Mouse (Mus musculus) neural tube, embryonic 13.5 days (tissue): ENCODE results near the gene Noa1. TPM values are rescaled to one million over a fixed set of nuclear protein-coding genes. Genes with fewer than 3 reads are reported as not detected.
A peak's percentile ranks its signal among the peaks of the same experiment; 100 is the strongest.

ENCODE experiments used
- ATAC-seq: fragments of 200-750 bp; cut with Nextera tagmentation; 2 replicates; pipeline ENCODE4 v1.8.0; 2017; ENCODE audit warnings: low read depth, mild to moderate bottlenecking, moderate TSS enrichment, moderate library complexity
- H3K27ac ChIP-seq: fragments of 300-500 bp; sonication (generic); replicated peaks from 2 replicates; pipeline ENCODE4 v1.5.1; 2015; ENCODE audit warnings: moderate library complexity, mild to moderate bottlenecking, inconsistent platforms
- H3K27me3 ChIP-seq: fragments of 300-500 bp; sonication (generic); 2 replicates; pipeline ENCODE4 v1.6.1; 2015; ENCODE audit warnings: mild to moderate bottlenecking, inconsistent platforms
- H3K36me3 ChIP-seq: fragments of 300-500 bp; sonication (generic); 2 replicates; pipeline ENCODE4 v1.6.1; 2015; ENCODE audit warnings: mild to moderate bottlenecking, inconsistent platforms
- H3K4me1 ChIP-seq: fragments of 300-500 bp; sonication (generic); replicated peaks from 2 replicates; pipeline ENCODE4 v1.6.1; 2015; ENCODE audit warnings: inconsistent platforms
- H3K4me2 ChIP-seq: fragments of 300-500 bp; sonication (generic); 2 replicates; pipeline ENCODE4 v1.6.1; 2015; ENCODE audit warnings: inconsistent platforms, mild to moderate bottlenecking, moderate library complexity
- H3K4me3 ChIP-seq: fragments of 300-500 bp; sonication (generic); 2 replicates; pipeline ENCODE4 v1.5.1; 2015; ENCODE audit warnings: mild to moderate bottlenecking, inconsistent platforms
- H3K9ac ChIP-seq: fragments of 300-500 bp; sonication (generic); 2 replicates; pipeline ENCODE4 v1.6.1; 2015; ENCODE audit warnings: moderate library complexity, mild to moderate bottlenecking, inconsistent platforms
- H3K9me3 ChIP-seq: fragments of 300-500 bp; sonication (generic); 2 replicates; pipeline ENCODE4 v1.6.1; 2016; ENCODE audit warnings: inconsistent platforms
- WGBS: fragments of 180-500 bp; shearing (Covaris S2); methylation state at CpG from one replicate; pipeline ENCODE4 v1.1.7; 2015; 5-methylcytosine and 5-hydroxymethylcytosine counted together
- polyA plus RNA-seq: library from polyadenylated mRNA; unstranded; fragments of >200 nt; fragmentation: Nextera tagmentation; extraction: Ambion mirVana; gene quantifications from 2 replicates; pipeline ENCODE4 v1.2.1, GENCODE M21; 2015

Noa1 gene
- polyA plus RNA-seq, 1 experiment from 2014 or later: 34.4 TPM

- peak within 1 kb of the TSS; percentile 88 for H3K27ac ChIP-seq
- H3K9ac ChIP-seq: peak within 1 kb of the TSS; percentile 90
- under 1% methylated on average over 60 of the region's 78 CpGs for WGBS
- peak within 1 kb of the TSS; percentile 76 for H3K4me2 ChIP-seq
- H3K27me3 ChIP-seq: peaks cover 10% of the 10 kb centered on the region; the same call in 1 of the 2 replicates
- peaks cover 21% of the 10 kb centered on the region for H3K4me1 ChIP-seq
- peak; percentile 91 for ATAC-seq
- H3K4me3 ChIP-seq: peak within 1 kb of the TSS; percentile 91
- no peaks in the 10 kb centered on the region for H3K9me3 ChIP-seq
- peaks cover 18% of the 10 kb centered on the region for H3K36me3 ChIP-seq
Observed at GRCm38 (mm10) chr5:77265081-77265670, 44.7 kb downstream of the Noa1 start, which contains the start of gene Rest. TSS of gene Rest (plus strand) at chr5:77265491.

- Histone ChIP-seq H3K4me2 (no peak overlapping the region), H3K4me1 (peaks cover 6% of the 10 kb centered on the region; the same call in 1 of the 2 replicates), H3K36me3 (no peaks in the 10 kb centered on the region), H3K9me3 (no peaks in the 10 kb centered on the region), H3K4me3 (no peak overlapping the region), H3K27me3 (peaks cover 10% of the 10 kb centered on the region; the same call in 1 of the 2 replicates), H3K27ac (no peak overlapping the region), H3K9ac (no peak overlapping the region)
- 28% methylated on average over 5 of the region's 5 CpGs for WGBS
- ATAC-seq: no peak
Observed at GRCm38 (mm10) chr5:77262105-77262504, 47.8 kb downstream of the Noa1 start.

- Histone ChIP-seq H3K9me3 (no peaks in the 10 kb centered on the region), H3K4me2 (no peak overlapping the region), H3K27me3 (peaks cover 10% of the 10 kb centered on the region; the same call in 1 of the 2 replicates), H3K27ac (no peak overlapping the region), H3K4me3 (no peak overlapping the region), H3K36me3 (no peaks in the 10 kb centered on the region), H3K4me1 (no peaks in the 10 kb centered on the region; the same call in 1 of the 2 replicates), H3K9ac (no peak overlapping the region)
- 78% methylated on average over 4 of the region's 4 CpGs for WGBS
- ATAC-seq: no peak
Observed at GRCm38 (mm10) chr5:77261137-77261536, 48.7 kb downstream of the Noa1 start.

- WGBS: 63% methylated on average over 6 of the region's 6 CpGs
Observed at GRCm38 (mm10) chr5:77260141-77260540, 49.7 kb downstream of the Noa1 start.

GRCm38 (mm10) chr5:77259315-77259714, 50.6 kb downstream of the Noa1 start:
- no peak overlapping the region for H3K4me3 ChIP-seq
- ATAC-seq: no peak
- H3K4me1 ChIP-seq: no peaks in the 10 kb centered on the region
- H3K27me3 ChIP-seq: peaks cover 9% of the 10 kb centered on the region; the same call in 1 of the 2 replicates
- H3K9ac ChIP-seq: no peak overlapping the region
- H3K9me3 ChIP-seq: no peaks in the 10 kb centered on the region
- no peak overlapping the region for H3K27ac ChIP-seq
- H3K4me2 ChIP-seq: no peak overlapping the region
- no peaks in the 10 kb centered on the region for H3K36me3 ChIP-seq

More at GRCm38 (mm10) chr5:77260141-77260540, 49.7 kb downstream of the Noa1 start:
- no peaks in the 10 kb centered on the region for H3K36me3 ChIP-seq
- H3K9ac ChIP-seq: no peak overlapping the region
- H3K9me3 ChIP-seq: no peaks in the 10 kb centered on the region
- no peak for ATAC-seq
- no peak overlapping the region for H3K4me3 ChIP-seq
- no peak overlapping the region for H3K4me2 ChIP-seq
- no peak overlapping the region for H3K27ac ChIP-seq
- peaks cover 10% of the 10 kb centered on the region; the same call in 1 of the 2 replicates for H3K27me3 ChIP-seq
- H3K4me1 ChIP-seq: no peaks in the 10 kb centered on the region; the same call in 1 of the 2 replicates

GRCm38 (mm10) chr5:77257603-77258002, 52.3 kb downstream of the Noa1 start:
- ATAC-seq: no peak
- no peaks in the 10 kb centered on the region for H3K36me3 ChIP-seq
- H3K9me3 ChIP-seq: no peaks in the 10 kb centered on the region
- no peak overlapping the region for H3K27ac ChIP-seq
- H3K4me3 ChIP-seq: no peak overlapping the region
- no peaks in the 10 kb centered on the region for H3K4me1 ChIP-seq
- 75% methylated on average over 3 of the region's 3 CpGs for WGBS
- H3K27me3 ChIP-seq: no peaks in the 10 kb centered on the region
- no peak overlapping the region for H3K4me2 ChIP-seq
- no peak overlapping the region for H3K9ac ChIP-seq

- H3K4me2 ChIP-seq: no peak overlapping the region
- no peaks in the 10 kb centered on the region for H3K4me1 ChIP-seq
- H3K27ac ChIP-seq: no peak overlapping the region
- no peak overlapping the region for H3K9ac ChIP-seq
- H3K4me3 ChIP-seq: no peak overlapping the region
- no peaks in the 10 kb centered on the region for H3K27me3 ChIP-seq
- no peaks in the 10 kb centered on the region for H3K9me3 ChIP-seq
- no peaks in the 10 kb centered on the region for H3K36me3 ChIP-seq
- WGBS: 76% methylated on average over 3 of the region's 3 CpGs
- ATAC-seq: no peak
Observed at GRCm38 (mm10) chr5:77254402-77254801, 55.5 kb downstream of the Noa1 start.

- no peak for ATAC-seq
- Histone ChIP-seq H3K9me3 (no peaks in the 10 kb centered on the region), H3K4me3 (no peak overlapping the region), H3K4me1 (no peaks in the 10 kb centered on the region), H3K27ac (no peak overlapping the region), H3K4me2 (no peak overlapping the region), H3K27me3 (no peaks in the 10 kb centered on the region), H3K36me3 (no peaks in the 10 kb centered on the region), H3K9ac (no peak overlapping the region)
- WGBS: 85% methylated on average over 1 of the region's 1 CpGs
Observed at GRCm38 (mm10) chr5:77253154-77253553, 56.7 kb downstream of the Noa1 start.

GRCm38 (mm10) chr5:77252115-77252827, 57.6 kb downstream of the Noa1 start:
- Histone ChIP-seq H3K27me3 (no peaks in the 10 kb centered on the region), H3K36me3 (no peaks in the 10 kb centered on the region), H3K9me3 (no peaks in the 10 kb centered on the region), H3K4me3 (no peak overlapping the region), H3K9ac (no peak overlapping the region), H3K4me2 (no peak overlapping the region), H3K4me1 (no peaks in the 10 kb centered on the region), H3K27ac (no peak overlapping the region)
- no peak for ATAC-seq
- 57% methylated on average over 8 of the region's 8 CpGs for WGBS

- Histone ChIP-seq H3K4me2 (no peak overlapping the region), H3K27me3 (no peaks in the 10 kb centered on the region), H3K4me3 (no peak overlapping the region), H3K27ac (no peak overlapping the region), H3K9ac (no peak overlapping the region), H3K4me1 (no peaks in the 10 kb centered on the region), H3K36me3 (no peaks in the 10 kb centered on the region), H3K9me3 (no peaks in the 10 kb centered on the region)
- 25% methylated on average over 5 of the region's 5 CpGs for WGBS
- no peak for ATAC-seq
Observed at GRCm38 (mm10) chr5:77251656-77252055, 58.2 kb downstream of the Noa1 start.

GRCm38 (mm10) chr5:77250083-77250482, 59.8 kb downstream of the Noa1 start:
- Histone ChIP-seq H3K36me3 (no peaks in the 10 kb centered on the region), H3K4me3 (no peak overlapping the region), H3K9me3 (no peaks in the 10 kb centered on the region), H3K4me2 (no peak overlapping the region), H3K27ac (no peak overlapping the region), H3K27me3 (no peaks in the 10 kb centered on the region), H3K9ac (no peak overlapping the region), H3K4me1 (peaks cover 14% of the 10 kb centered on the region)
- no peak for ATAC-seq
- 66% methylated on average over 9 of the region's 9 CpGs for WGBS

GRCm38 (mm10) chr5:77245787-77246671, 63.9 kb downstream of the Noa1 start:
- Histone ChIP-seq H3K27ac (no peak overlapping the region), H3K4me2 (peak overlapping the region; percentile 48), H3K9ac (0 out of 2 replicates have a peak overlapping the region, but pooled peaks have one; percentile 28), H3K4me3 (peak overlapping the region; percentile 16), H3K36me3 (no peaks in the 10 kb centered on the region), H3K27me3 (no peaks in the 10 kb centered on the region), H3K4me1 (peaks cover 14% of the 10 kb centered on the region), H3K9me3 (no peaks in the 10 kb centered on the region)
- WGBS: 29% methylated on average over 26 of the region's 26 CpGs
- ATAC-seq: peak; percentile 57
